Mouse (Mus musculus) CH12F3 (cell line): Measurements from ENCODE around the gene Srrm2.

ENCODE experiments used
- in situ Hi-C: fragments of 300-500 bp; cut with MboI; formaldehyde crosslinking; loops from 2 replicates; pipeline ENCODE4 v1.14.3; 2020; ENCODE audit warnings: low sequenced_read_pairs

Srrm2 gene

DNA sequence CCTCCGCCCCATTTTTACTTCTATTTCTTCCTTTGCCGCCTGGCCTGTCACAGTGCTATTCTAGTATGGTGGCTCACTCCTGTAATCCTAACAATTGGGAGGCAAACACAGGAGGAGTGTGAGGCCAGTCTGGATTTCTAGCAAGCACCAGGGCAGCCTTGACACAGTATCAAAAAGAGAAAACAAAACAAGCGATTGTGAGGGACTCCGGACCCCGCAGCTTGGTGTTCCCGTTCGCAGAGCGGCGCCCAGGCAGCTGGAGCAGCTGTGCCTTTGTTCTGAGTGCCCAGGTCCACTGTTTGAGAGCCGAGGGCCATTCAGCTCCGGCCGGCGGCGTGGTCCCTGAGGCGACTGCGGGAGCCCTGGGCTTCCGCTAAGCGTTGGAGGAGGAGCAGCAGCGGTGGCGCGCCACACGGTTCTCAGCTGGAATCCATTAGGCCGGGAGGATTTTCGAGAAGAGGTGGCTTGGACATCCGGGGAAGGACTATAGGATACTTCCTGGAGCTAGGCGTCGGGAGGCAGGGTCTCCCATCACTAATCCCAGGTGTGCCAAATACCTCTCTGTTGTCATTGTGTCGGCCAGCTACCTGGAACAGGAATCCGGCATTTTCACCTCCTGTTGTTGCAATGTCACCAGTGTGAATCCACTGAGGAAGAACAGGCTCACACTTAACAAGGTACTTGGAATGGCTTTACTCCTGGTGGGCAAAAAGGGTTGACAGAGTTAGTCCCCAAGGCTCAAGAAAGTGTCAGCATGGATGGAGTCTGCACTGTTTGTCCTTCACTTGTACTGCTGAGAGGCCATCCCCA is at the start of gene Srrm2:
Gene Srrm2, plus strand, starts transcription at position 264 of the 810 bp plus-strand sequence.
- in situ Hi-C loops, result no loop called here

- in situ Hi-C loops, result no loop called here
These were observed 49.7 kb upstream of the Srrm2 start, which contains the start of gene Paqr4 for GRCm38 (mm10) chr17:23740598-23741021. Gene Paqr4 (minus strand): TSS chr17:23740867.

- in situ Hi-C loops, result no loop called here
These were observed 48.7 kb upstream of the Srrm2 start for GRCm38 (mm10) chr17:23741359-23742209.

DNA sequence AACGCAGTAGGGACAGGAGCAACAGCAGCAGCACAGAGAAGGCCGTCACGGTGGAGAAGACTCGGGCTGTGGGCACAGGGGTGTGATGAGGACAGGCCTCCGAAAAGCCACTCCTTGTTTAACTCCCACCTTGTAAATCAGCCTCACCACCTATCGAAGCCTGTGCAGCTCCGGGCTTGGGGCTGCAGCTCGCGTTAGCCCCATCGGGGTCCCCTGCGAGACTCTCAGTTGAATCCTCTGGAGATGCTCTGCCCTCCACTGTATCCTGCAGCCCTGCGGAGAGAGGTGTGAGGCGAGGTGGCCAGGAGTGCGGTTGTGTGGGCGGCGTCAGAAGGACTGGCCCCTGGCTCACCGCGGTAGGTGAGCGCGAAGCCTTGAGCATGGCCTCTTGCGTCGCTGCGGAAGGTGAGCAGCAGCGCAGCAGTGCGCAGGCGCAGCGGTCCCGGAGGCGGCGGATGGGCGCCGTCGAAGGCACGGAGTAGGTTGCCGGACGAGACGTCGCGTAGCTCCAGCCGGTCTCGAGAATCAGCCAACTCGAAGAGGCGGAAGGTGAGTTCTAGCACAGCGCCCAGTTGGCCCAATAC is 48.0 kb upstream of the Srrm2 start:
- in situ Hi-C loops, result no loop called here

GRCm38 (mm10) chr17:23742941-23743340 is 47.4 kb upstream of the Srrm2 start:
- in situ Hi-C loops, result no loop called here

- in situ Hi-C loops, result no loop called here
These were observed 46.3 kb upstream of the Srrm2 start for GRCm38 (mm10) chr17:23744076-23744475.

- in situ Hi-C loops, result no loop called here
These were observed 45.7 kb upstream of the Srrm2 start for GRCm38 (mm10) chr17:23744651-23745050.

DNA sequence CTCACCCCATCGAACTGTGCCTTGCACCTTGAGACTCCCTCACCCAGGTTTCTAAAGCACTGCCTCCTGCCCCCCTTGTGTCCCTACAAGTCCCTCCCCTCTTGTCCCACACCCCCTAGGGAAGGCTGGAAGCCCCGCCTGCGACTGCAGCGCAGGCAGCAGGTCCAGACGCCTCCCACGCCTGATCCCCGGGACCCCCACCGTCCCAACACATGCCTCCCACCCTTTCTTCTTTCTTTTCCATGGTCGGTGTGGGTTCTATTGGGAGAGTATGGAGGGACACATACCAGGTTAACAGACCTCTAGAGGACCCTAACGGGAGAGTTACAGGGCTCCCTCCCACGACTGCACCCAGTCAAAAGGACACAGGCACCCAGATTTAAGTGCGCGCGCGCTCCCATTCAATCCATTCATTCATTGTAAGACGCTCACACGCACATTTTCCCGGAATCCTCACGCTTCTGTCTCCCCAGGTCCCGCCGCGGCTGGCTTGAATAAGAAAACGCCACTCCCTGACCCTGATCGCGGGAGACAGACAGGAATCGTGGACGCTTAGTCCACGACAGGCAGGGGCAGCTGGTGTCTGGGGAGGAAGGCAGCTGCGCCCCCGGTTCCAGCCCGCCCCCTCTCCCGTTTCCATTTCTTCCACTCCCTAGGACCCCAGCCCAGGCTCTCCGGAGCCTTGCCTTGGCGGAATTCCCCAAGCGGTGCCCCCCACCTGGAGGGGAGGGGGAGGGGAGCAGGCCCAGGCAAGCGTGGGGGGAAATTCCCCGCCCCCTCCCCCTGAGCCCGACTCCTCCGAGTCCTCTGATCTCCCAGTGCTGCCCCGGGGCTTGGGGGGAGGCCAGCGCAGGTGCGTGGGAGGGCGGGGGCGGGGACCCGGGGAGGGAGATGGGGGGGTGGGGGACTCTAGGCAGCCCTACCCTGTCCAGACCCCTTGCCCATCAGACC is 44.8 kb upstream of the Srrm2 start, which contains the start of gene Kremen2:
Gene Kremen2, minus strand, starts transcription at position 533 of the 951 bp plus-strand sequence.
- in situ Hi-C loops, result no loop called here

GRCm38 (mm10) chr17:23746311-23746710 is 44.0 kb upstream of the Srrm2 start:
- in situ Hi-C loops, result no loop called here

GRCm38 (mm10) chr17:23746767-23747166 is 43.6 kb upstream of the Srrm2 start:
- in situ Hi-C loops, result no loop called here

DNA sequence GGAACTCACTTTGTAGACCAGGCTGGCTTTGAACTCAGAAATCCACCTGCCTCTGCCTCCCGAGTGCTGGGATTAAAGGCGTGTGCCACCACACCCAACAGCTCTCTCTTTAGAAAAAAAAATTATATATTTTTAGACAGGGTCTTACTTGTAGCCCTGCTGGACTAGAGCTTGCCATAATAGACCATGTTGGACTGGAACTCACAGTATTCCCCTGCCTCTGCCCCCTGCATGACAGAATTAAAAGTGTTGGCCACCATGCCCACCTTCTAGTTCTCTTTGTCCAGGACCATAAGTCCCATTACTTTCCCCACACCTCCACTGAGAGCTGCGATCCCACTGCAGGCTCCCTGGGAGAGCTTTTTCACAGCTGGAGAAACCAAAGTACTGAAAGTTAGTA is 42.9 kb upstream of the Srrm2 start:
- in situ Hi-C loops, result no loop called here

DNA sequence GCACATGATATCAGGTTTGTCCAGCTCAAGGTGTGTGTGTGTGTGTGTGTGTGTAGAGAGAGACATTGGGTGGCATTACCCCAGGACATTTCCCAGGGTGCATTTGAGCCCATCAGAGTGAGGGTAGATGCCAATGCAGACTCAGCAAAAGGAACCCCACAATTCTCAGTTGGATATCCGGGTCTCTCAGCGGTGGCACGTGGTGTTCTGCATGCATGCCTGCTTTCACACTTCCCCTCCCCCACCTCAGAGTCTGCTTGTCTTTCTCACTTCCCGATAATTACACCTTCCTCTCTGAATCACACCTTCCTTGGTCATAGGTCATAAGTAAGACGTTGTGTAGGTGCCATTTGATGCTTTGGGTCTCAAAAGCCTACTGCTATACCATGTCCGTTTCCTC is 42.3 kb upstream of the Srrm2 start:
- in situ Hi-C loops, result no loop called here

GRCm38 (mm10) chr17:23748631-23749391 is 41.5 kb upstream of the Srrm2 start:
- in situ Hi-C loops, result no loop called here

DNA sequence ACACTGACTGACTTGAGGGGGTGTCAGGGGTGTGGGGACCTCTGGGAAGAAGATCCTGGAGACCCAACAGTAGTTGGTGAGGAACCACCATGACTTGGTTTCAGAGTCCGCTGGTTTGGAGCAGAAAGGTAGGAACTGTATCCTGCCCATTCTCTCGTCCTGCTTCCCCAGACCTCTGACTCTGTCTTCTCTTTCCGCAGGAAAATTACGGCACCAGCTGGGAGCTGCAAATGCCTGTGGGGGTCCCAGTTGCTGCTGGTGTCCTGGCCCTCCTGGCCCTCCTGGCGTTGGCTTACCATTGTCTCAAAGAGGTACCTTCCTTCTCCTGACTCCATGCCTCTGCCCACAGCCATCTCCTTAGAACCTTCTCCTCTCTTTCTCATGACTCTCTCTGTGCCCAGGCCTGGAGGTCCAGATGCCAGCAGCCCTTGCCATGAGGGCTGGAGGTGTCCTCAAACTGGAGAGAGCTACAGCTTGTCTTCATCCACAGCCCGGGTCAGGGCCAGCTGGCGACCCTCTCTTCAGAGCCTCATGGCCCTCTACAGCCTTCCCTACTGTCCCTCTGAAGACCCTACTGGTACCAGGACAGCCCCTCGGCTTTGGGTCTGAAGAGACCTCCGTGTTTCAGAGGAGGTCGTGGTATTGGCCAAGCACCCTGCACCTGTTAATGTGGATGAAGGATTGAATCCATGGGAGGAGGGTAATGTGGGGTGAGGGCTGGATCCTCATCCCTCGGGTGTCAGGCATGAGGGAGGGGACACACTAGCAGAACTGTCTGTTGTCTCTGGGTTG is 40.7 kb upstream of the Srrm2 start:
- in situ Hi-C loops, result no loop called here

DNA sequence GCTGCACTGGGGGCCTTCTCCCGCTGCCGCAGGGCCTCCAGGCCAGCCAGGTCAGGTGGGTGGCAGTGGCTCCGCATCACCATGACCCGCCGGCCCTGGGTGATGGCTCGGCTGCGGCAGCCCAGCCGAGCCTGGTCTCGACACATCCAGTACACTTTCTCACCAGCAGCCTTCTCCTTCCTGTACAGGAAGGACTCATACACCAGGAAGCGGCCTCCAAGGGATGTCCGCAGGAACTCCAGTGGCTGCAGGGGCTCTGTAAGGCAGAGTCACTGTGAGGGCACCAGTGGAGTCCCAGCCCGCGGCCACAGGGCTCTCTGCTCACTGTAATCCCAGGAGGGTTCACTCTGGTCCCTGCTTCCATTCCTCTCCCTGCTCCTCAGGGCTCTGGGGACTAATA is 34.6 kb upstream of the Srrm2 start:
- in situ Hi-C loops, result no loop called here

- in situ Hi-C loops, result no loop called here
These were observed 32.8 kb upstream of the Srrm2 start for GRCm38 (mm10) chr17:23757581-23757980.

- in situ Hi-C loops, result no loop called here
These were observed 31.5 kb upstream of the Srrm2 start for GRCm38 (mm10) chr17:23758801-23759200.

- in situ Hi-C loops, result no loop called here
These were observed 30.1 kb upstream of the Srrm2 start for GRCm38 (mm10) chr17:23760231-23760630.

DNA sequence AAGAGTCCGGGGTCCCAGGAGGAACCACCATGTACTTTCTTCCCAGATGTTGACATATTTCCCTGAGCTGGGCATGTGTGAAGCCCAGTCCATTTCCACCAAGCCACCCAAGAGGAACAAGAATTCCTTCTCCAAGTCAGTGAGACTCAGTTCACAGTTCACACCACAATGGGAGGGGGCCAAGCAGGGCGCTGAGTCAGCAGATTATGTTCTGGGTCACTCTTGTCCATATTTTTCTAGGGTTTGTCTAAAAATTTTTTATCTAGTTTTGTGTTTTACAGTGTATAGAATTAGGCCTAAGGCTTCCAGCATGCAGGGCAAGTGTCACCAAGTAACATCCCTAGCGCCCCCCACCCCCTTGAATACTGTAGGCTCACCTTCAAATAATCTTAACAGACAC is 29.2 kb upstream of the Srrm2 start:
- in situ Hi-C loops, result no loop called here
